Mouse (Mus musculus) MEL (cell line): ENCODE data around the gene Tbc1d2.
A peak's percentile ranks its signal among the peaks of the same experiment; 100 is the strongest.

ENCODE experiments used
- BHLHE40 ChIP-seq: IDR thresholded peaks from 2 replicates; pipeline ENCODE4 v1.6.1; 2012; ENCODE audit warnings: low read depth, mild to moderate bottlenecking, inconsistent platforms, low read length, improper control_type of control experiment, borderline replicate concordance
- CTCF ChIP-seq, 3 experiments: IDR thresholded peaks in 2 of 3; conservative IDR thresholded peaks in 1 of 3; 2 replicates each; pipeline ENCODE4 v1.5.1; 2011 to 2012; ENCODE audit warnings: low read length in 3 of 3, low read depth in 2 of 3, mild to moderate bottlenecking in 2 of 3, improper control_type of control experiment in 1 of 3, inconsistent platforms in 1 of 3, mixed read lengths in 1 of 3, moderate library complexity in 1 of 3; ENCODE audit not compliant: control insufficient read depth in 1 of 3, insufficient read depth in 1 of 3, poor library complexity in 1 of 3, severe bottlenecking in 1 of 3
- EP300 ChIP-seq, 2 experiments: IDR thresholded peaks; 2 replicates each; pipeline ENCODE4 v1.6.1; 2011; ENCODE audit warnings: improper control_type of control experiment in 2 of 2, low read length in 2 of 2, low read depth in 1 of 2, mild to moderate bottlenecking in 1 of 2
- GABPA ChIP-seq: IDR thresholded peaks from 2 replicates; pipeline ENCODE4 v1.6.1; 2012; ENCODE audit warnings: low read depth, mild to moderate bottlenecking, inconsistent platforms, low read length, improper control_type of control experiment, moderate library complexity
- MAFK ChIP-seq: IDR thresholded peaks from 2 replicates; pipeline ENCODE4 v1.6.1; 2011; ENCODE audit warnings: low read depth, mild to moderate bottlenecking, low read length, improper control_type of control experiment, borderline replicate concordance
- POLR2A ChIP-seq, 2 experiments: IDR thresholded peaks; 2 replicates each; pipeline ENCODE4 v1.6.1; 2011 to 2012; ENCODE audit warnings: low read length in 2 of 2, mild to moderate bottlenecking in 2 of 2, control low read depth in 1 of 2, improper control_type of control experiment in 1 of 2, low read depth in 1 of 2, moderate library complexity in 1 of 2; ENCODE audit not compliant: control insufficient read depth in 1 of 2, insufficient read depth in 1 of 2, poor library complexity in 1 of 2
- POLR2AphosphoS2 ChIP-seq: IDR thresholded peaks from 2 replicates; pipeline ENCODE4 v1.6.1; 2011; ENCODE audit warnings: low read length, improper control_type of control experiment
- RAD21 ChIP-seq: IDR thresholded peaks from 2 replicates; pipeline ENCODE4 v1.6.1; 2011; ENCODE audit warnings: mild to moderate bottlenecking, low read depth, low read length, improper control_type of control experiment
- TCF12 ChIP-seq: IDR thresholded peaks from 2 replicates; pipeline ENCODE4 v1.6.1; 2014; ENCODE audit warnings: low read depth, mild to moderate bottlenecking, inconsistent platforms, low read length, improper control_type of control experiment, moderate library complexity
- USF1 ChIP-seq: IDR thresholded peaks from 2 replicates; pipeline ENCODE4 v1.6.1; 2014; ENCODE audit warnings: low read depth, mild to moderate bottlenecking, inconsistent platforms, low read length, improper control_type of control experiment, moderate library complexity

GRCm38 (mm10) chr4:46611181-46611580 is 38.8 kb downstream of the Tbc1d2 start:
- TF ChIP-seq CTCF (IDR thresholded peaks at IDR 0.05 in 2 of 3, conservative IDR thresholded peaks at IDR 0.05 in 1 of 3; ENCODE audit: control insufficient read depth in 1 of 3, insufficient read depth in 1 of 3, low read depth in 2 of 3, low read length in 3 of 3, poor library complexity in 1 of 3, severe bottlenecking in 1 of 3) (peak; percentile 81 to 100 (median 98)), TCF12 (no peak), POLR2A (IDR thresholded peaks at IDR 0.05; ENCODE audit: control insufficient read depth in 1 of 2, insufficient read depth in 1 of 2, low read depth in 1 of 2, low read length in 2 of 2, poor library complexity in 1 of 2) (no peak), RAD21 (peak; percentile 98), EP300 (IDR thresholded peaks at IDR 0.05; ENCODE audit: low read depth in 1 of 2, low read length in 2 of 2) (no peak), POLR2AphosphoS2 (no peak), BHLHE40 (peak; percentile 33; the same call in 1 of the 2 replicates), USF1 (no peak), MAFK (no peak), GABPA (no peak)
